Mouse (Mus musculus): ENCODE results near the gene Mylk.

DNA sequence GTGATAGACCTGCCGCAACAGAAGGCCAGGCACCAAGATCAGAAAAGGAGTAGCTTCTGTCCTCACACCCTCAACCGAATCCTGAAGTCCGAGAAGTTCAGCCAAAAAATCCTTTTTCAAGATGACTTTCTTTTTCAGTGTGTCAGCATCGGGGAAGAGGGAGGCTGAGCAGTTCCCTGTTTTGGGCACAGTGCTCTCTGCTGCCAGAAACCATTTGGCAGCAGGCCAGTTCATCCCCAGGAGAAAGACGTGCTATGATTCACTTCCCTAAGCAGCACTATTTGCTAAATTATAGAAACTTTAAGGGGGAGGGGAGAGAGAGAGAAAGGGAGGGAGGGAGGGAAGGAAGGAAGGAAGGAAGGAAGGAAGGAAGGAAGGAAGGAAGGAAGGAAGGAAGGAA lies 251.1 kb downstream of the Mylk start:
- TF ChIP-seq TAL1 (IDR thresholded peaks at IDR 0.05; ENCODE audit: low read length) (no peak), GATA1 (IDR thresholded peaks at IDR 0.05; ENCODE audit: low read length) (no peak)

Data from erythroblast, embryonic 14.5 days (primary cell).